Mouse (Mus musculus) cerebellum, adult 11-12 months (tissue): Measurements from ENCODE around the gene Zfp933.
A peak's percentile ranks its signal among the peaks of the same experiment; 100 is the strongest.
"Not testable (repeated sequence)": the region's sequence is repeated elsewhere in the genome, so short reads cannot be mapped to it uniquely, and the experiment has no call there.

Experiments used
- DNase-seq: peaks from one replicate; pipeline ENCODE4 v3.0.0; 2022

Zfp933 gene

DNA sequence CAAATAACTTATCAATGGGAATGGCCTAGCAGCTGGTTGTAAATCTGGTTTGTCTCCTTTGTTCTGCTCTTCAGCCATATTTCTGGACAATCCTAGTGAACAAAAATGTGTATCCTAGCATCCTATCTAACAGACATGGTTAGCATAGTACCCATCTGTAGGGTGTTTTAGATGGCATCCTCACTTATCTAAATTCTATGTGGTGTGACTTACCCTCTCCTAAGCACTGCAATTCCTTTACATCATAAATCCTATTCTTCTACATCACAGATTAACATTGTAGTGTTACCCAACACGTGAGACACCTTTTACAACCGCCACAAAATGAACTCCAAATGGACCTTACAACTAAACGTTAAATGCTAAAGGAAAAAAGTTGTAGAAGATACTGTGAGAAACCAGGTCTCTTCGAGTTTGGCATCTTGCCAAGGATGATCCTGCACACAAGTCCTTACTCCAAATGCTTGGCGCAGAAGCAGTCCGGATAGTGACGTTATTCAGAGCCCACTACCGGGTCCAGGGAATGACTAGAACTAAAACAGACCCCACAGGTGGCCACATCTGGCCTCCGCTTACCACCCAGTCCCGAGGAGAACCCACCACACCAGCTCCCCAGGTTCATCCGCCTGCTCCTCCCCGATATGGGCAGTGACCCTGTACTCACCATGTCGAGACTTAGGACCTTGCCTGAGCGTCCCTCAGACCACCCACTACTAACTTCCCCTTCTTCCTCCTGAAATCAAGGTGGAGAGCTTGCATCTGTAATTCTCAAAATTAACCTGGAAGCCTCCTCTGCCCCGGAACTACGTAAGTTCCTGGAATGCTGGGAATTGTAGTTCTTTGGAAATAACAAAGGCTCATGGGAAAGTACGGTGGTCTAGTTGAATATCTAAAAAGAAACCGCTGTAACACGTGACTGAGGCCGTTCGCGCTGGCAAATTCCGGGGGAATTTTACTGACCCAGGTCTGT is at the start of gene Zfp933:
TSS of gene Zfp933 (minus strand) at position 753 of the 970 bp plus-strand sequence.
- peak; percentile 83 for DNase-seq

DNA sequence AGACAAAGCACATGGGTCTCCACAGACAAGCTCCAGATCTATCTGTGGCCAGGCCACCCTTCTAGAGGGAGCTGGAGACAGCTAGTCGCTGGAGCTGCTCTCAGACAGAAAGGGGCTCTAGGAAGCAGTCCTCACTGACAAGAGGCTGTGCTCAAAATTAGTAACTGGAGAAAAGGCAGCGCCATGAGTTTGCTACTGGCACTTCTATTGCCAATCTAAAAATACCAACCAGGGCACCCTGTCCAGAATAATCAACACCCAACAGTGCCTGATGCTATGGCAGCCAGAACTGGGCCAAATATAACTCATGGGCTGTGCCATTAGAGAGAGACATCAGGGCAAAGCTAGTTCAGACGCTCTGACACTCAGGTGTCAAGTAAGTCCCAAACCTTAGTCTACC is 49.2 kb upstream of the Zfp933 start:
- no peak for DNase-seq

DNA sequence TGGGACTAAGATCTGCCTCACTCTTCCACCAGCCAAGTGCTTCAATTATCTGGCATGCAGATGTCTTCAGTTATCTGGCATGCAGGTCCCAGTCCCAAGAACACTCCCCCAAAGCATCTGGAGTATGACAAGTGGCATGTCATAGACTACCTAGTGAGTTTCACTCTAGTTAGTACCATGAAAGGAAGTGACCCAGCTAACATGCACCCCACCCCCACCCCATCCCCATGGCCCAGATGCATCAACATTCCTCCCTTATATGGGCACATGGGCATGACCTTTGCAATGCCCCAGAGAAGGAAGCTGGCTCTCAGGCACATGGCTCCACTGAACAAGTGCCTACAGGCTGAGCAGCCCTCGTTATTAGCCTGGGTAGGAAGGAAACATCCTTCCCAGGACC is 48.2 kb upstream of the Zfp933 start:
- no peak for DNase-seq

GRCm38 (mm10) chr4:147895815-147896330 is 47.7 kb upstream of the Zfp933 start:
- DNase-seq: no peak

DNA sequence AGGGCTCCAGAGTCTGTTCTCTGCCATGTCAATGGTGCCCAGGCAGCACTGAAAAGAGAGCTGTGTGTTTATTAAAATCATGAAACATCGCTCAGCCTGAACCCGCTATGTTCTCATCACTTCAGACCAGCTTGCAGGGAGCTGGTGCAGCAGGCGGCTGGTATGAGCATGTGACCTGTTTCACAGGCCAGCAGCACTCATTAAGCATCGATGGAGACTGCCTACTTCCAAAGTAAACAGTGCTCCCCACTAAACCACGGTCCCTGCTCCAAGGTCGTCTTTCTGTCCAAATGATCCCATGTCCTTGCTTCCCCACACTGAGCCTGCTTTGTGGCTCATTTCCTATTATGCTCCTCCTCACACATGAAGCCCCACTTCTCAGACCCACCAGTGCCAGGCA is 42.2 kb upstream of the Zfp933 start:
- DNase-seq: no peak

DNA sequence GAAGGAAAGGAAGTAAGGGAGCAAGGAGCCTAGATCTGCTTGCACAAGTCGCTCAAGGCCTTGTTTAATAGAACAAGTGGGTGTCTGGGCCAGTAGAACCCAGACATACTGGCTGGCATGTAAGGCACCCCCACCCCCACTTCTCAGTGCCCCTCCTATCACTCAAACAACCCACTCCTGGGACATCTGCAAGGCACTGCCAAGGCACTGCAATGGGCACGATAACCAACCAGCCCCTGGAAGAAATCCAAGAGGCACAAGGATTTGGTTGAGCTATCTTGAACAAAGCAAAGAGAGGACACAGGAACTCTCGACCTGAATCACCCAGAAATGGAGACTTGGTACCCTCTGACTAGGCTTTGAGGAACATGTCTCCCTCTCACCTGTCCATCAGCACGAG is 40.1 kb upstream of the Zfp933 start:
- no peak for DNase-seq

GRCm38 (mm10) chr4:147887277-147887676 is 39.1 kb upstream of the Zfp933 start:
- DNase-seq: no peak

DNA sequence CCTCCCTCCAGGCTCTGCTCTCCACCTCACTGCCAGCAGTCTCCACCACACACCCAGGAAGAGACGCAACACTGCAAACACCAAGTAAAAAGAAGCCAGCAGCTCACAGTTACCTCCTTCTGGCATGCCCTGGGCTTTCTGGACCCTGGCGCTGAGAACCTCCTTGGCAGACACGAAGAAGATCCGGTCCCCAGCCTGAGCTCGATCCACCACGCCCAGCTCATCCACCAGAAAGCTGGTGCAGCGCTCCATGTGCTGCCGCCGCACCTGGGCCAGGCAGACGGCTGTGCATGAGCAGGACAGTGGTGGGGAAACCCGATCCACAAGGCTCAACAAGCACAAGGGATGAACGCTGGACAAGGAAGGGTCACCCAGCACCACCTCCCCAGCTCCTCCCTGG is 38.0 kb upstream of the Zfp933 start:
- DNase-seq: no peak

- no peak for DNase-seq
Observed at GRCm38 (mm10) chr4:147884138-147884537, 36.0 kb upstream of the Zfp933 start.

DNA sequence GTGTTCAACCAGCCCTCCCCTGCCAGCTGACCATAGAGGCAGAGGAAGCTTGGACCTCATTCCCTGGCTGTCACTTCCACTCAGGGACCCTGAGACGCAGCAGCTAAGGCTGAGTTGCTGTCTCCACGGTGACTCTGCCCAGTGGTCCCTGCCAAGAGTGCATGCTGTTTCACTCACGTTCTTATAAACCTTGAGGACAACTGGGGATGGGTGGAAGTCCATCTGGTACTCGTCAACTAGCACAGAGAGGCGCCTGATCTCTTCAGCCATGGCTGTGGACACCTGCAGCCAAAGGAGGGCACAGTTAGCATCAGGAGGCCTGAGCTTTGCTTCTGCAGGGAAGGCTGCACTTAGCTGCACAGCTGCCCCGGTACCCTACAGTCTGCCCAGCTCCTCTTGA is 34.9 kb upstream of the Zfp933 start:
- no peak for DNase-seq

GRCm38 (mm10) chr4:147881792-147882191 is 33.6 kb upstream of the Zfp933 start:
- DNase-seq: no peak

DNA sequence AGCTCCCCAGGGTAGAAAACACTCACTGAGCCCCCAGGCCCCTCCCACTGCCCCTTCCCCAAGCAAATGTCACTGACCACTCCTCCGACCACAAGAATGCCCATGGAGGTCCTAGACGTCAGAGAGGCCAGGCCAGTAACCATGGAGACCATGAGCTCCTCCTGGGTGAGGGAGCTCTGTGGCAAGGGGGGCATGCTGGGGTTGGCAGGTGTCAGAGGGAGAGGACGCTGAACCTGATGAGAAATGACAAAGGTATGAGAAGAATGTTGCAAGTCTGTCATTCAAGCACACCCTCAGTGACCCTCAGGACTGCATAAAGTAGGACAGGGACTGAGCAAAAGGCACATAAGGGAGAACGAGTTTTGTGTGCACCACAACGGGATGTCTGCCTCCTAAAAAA is 31.7 kb upstream of the Zfp933 start:
- DNase-seq: no peak

GRCm38 (mm10) chr4:147879456-147879855 is 31.3 kb upstream of the Zfp933 start:
- DNase-seq: no peak

DNA sequence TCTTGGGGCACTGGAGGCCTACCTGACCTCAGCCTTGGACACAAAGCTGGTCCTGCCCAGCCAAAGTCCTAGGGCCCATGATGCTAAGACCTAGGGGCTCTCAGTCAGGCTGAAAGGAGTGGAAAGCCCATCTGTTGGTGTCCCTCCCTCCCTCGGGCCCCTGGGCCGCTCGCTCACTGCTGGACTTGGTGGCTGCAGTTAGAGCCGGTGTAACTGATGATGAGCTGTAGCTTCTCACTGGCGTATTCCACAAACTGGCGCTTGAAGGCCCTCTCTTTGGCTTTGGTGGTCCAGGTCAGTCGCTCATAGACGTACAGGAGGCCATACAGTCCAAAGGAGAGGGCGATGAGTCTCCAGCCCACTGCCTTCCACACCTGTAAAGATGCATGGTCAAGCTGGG is 30.4 kb upstream of the Zfp933 start:
- no peak for DNase-seq

DNA sequence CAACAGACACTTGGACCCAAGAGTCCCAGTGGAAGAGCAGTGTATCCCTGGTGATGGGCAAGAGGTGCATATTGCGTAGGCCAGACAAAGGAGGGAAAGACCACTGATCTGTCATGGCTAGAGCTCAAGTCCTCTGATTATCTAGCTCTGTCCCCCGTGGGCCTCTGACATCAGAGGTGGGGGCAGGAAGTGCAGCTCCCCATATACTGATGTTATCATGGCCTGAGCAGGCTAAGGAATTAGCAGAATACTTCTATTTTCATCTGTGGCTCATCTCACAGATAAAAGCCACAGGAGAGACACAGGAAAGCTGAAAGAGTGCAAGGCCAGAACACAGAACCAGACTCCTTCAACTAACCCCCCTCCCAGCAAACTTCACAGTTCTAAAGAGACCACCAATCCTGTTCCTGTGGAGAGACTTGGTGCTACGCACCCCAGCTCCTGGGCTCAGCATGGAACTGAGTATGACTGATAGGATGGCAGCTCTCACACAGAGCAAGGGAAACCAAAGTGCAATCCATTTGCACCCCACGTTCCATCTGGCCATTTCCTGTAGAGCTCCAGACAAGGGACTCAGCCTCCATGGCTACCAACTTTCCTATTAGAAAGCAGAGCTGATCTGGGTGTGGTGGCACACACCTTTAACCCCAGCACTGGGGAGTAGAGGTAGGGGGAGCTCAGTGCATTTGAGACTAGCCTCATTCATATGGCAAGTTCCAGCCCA is 27.8 kb upstream of the Zfp933 start:
- no peak for DNase-seq

GRCm38 (mm10) chr4:147869238-147869637 is 21.1 kb upstream of the Zfp933 start:
- no peak for DNase-seq

DNA sequence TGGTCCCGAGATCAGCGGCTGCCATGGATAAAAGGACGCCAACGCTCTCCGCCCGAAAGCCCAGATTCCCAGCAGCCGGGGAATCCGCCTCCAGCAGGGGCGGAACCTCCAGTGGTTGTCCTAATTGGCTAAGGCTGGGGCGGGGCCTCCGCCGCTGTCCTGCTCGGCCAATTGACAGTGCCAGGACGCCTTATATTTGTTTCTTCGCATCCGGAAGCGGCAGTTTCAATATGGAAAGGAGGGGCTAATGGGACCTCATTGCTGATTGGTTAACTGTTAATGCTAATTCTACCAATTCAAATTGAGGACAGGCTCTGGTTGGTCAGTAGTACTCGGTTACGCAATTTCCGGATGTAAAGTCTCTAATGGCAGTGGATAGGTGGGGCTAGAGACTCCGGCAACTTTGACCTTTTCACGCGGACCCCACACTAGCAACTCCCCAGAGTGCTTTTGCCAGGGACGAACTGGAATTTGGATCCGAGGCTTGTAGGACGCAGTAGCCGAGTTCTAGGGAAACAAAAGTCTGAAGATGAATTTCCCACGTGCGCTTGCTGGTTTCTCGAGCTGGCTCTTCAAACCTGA is 20.4 kb upstream of the Zfp933 start, which contains the start of the genes Miip and Fv1:
TSS of gene Miip (minus strand) at position 367 of the 582 bp plus-strand sequence.
TSS of gene Fv1 (plus strand) at position 530 of the 582 bp plus-strand sequence.
- peak; percentile 96 for DNase-seq

DNA sequence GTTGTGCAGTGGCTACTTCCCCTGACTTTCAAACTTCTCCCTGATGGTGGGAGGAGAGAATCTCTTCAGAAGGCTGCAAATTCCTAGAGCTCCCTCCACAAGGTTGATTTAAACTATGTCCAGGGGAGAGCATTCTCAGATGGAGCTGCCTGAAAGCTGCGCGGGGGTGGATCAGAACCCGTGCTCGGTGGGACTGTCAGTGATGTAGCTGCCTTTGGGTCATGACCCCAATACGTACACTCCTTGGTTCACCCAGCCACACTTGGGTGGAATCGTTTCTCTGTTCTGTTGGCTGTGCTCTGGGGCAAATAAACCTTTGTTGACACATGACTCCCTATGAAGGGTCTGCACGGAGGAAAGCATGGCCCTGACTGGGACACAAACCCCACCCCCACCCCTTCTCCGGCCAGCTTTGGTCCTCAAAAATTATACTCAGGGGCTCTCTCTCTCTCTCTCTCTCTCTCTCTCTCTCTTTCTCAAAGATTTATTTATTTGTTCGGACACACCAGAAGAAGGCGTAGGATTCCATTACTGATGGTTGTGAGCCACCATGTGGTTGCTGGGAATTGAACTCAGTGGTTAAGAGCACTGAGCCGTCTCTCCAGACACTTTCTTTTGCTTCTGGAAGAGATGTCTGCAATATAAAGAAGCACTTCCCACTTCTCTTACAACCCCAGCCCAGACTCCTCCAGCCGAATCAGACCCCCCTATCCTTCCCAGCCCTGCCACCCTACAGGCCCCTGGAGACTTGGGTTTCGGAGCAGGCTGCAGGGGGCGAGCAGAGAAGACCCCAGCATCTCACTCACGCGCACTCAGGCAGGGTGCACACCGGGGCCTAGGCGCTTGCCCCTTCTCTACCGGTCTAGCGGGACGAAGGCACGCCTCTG is 19.6 kb upstream of the Zfp933 start:
- no peak for DNase-seq

GRCm38 (mm10) chr4:147866793-147867192 is 18.6 kb upstream of the Zfp933 start:
- DNase-seq: not testable (repeated sequence)

- DNase-seq: no peak
Observed at GRCm38 (mm10) chr4:147866056-147866455, 17.9 kb upstream of the Zfp933 start.

DNA sequence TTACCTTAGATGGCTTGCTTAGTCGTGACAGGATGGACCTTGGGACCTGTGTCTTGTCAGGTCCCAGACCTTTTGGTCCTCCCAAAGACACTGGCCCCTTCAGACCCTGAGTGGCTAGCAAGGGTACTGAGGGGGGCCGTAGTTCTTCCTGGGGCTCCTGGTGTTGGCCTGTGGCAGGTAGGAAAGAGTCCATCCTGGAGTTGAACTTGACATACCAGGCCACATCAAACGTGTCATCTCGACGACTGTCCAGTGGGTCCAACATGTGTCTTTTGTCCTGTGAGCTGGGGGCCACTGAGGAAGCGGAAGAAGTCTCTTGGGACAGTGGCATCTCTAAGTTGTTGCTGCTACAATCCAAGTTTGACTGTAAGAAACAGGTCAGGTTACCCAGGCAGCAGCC is 17.5 kb upstream of the Zfp933 start:
- no peak for DNase-seq

- DNase-seq: no peak
Observed at GRCm38 (mm10) chr4:147862051-147862450, 13.9 kb upstream of the Zfp933 start.
